Mouse (Mus musculus) gastrocnemius, adult 8-10 months (tissue): ENCODE measurements around the gene Anapc16. TPM values are rescaled to one million over a fixed set of nuclear protein-coding genes. Genes with fewer than 3 reads are reported as not detected.
"Not testable (repeated sequence)": the region's sequence is repeated elsewhere in the genome, so short reads cannot be mapped to it uniquely, and the experiment has no call there.

Experiments
- DNase-seq, 2 experiments: peaks; one replicate each; pipeline ENCODE4 v3.0.0; 2022; ENCODE audit warnings: low spot score in 2 of 2
- total RNA-seq, 4 experiments: library from RNA; stranded (reverse); gene quantifications; 2 replicates each; pipeline ENCODE4 v1.2.4; 2022

Anapc16 gene
- total RNA-seq, 4 experiments from 2014 or later: 39.3 to 51.5 (median 43.3) TPM

GRCm38 (mm10) chr10:60001663-60002062, 1.3 kb downstream of the Anapc16 start:
- not testable (repeated sequence) for DNase-seq

- DNase-seq: no peak
These were observed 3.9 kb downstream of the Anapc16 start for GRCm38 (mm10) chr10:59999057-59999456.

GRCm38 (mm10) chr10:59997591-59997990, 5.3 kb downstream of the Anapc16 start:
- no peak for DNase-seq

GRCm38 (mm10) chr10:59995889-59996288, 7.0 kb downstream of the Anapc16 start:
- no peak for DNase-seq

GRCm38 (mm10) chr10:59993813-59994212, 9.1 kb downstream of the Anapc16 start:
- not testable (repeated sequence) for DNase-seq

GRCm38 (mm10) chr10:59992024-59992423, 10.9 kb downstream of the Anapc16 start:
- no peak for DNase-seq

DNA sequence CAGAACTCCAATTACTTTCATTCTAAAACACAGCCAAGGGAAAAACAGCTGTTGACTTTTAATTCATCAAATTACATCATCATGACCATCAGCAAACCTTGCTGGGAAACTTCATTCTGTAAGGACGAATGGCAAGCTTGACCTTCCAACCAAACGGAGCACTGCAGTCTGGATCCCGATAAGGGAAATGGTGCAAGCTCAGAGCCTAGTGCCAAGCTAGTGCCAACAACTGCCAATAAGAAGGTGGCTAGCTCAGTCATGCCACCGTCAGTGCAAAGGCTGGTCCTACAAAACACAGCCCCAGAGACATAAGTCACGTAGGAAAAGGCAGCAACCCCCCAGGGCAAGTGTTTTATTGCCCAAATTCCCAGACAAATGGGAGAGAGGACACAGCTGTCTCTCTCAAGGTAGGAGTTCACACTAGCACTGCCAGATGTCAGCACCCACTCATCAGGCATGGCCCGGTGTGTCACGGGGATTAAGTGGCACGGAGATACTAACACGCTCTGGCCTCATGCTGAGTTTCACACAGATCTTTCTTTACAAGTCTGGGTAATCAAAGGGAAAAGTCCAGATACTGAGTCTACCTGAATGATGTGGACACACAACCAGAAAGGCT, 11.6 kb downstream of the Anapc16 start:
- DNase-seq: no peak

GRCm38 (mm10) chr10:59990393-59990792, 12.5 kb downstream of the Anapc16 start:
- no peak for DNase-seq

- no peak for DNase-seq
These were observed 14.9 kb downstream of the Anapc16 start for GRCm38 (mm10) chr10:59988036-59988435.

- DNase-seq: no peak
These were observed 20.5 kb downstream of the Anapc16 start for GRCm38 (mm10) chr10:59982379-59982873.

- DNase-seq: no peak
These were observed 21.1 kb downstream of the Anapc16 start for GRCm38 (mm10) chr10:59981792-59982191.

DNA sequence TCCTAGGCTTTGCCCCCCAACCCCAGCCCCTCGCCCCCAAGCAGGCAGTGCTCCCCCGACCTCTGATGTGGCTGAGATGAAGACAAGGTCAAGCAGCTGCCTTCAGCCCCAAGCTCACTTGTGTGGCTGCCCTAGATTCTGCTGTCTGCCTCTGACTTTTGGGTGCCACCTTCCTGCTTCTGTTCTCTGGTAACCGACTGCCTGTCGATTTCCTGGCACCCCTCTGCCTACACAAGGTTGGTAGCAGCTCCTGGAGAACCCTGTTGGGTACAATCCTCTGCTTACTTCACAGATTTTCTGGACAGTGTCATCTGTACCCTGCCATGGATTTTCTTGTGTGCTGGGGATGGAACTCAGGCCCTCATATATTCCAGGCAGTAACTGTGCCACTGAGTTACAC, 21.6 kb downstream of the Anapc16 start:
- no peak for DNase-seq

DNA sequence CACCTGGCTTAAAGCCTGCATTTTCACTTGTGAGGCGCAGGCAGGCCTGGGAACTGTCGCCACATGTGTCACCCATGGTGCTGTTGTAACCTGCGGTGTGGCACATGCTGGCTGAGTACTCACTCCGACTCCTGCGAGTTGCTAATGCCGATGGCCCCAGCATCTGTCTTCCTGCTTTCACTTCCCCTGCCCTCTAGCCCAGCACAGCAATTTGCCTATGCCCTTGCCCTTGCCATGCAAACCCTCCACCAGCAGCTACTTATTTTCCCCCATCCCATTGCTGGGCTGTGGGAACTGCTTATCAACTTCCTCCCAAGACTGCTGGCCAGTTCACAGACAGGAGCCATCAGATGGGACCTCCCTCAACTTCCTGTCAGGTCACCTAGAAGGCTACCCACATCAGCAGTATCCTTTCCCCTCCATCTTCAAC, 22.1 kb downstream of the Anapc16 start:
- no peak for DNase-seq

GRCm38 (mm10) chr10:59978873-59979743, 23.8 kb downstream of the Anapc16 start:
- DNase-seq: peak; percentile 65 to 66

GRCm38 (mm10) chr10:59978401-59978800, 24.5 kb downstream of the Anapc16 start:
- no peak for DNase-seq

DNA sequence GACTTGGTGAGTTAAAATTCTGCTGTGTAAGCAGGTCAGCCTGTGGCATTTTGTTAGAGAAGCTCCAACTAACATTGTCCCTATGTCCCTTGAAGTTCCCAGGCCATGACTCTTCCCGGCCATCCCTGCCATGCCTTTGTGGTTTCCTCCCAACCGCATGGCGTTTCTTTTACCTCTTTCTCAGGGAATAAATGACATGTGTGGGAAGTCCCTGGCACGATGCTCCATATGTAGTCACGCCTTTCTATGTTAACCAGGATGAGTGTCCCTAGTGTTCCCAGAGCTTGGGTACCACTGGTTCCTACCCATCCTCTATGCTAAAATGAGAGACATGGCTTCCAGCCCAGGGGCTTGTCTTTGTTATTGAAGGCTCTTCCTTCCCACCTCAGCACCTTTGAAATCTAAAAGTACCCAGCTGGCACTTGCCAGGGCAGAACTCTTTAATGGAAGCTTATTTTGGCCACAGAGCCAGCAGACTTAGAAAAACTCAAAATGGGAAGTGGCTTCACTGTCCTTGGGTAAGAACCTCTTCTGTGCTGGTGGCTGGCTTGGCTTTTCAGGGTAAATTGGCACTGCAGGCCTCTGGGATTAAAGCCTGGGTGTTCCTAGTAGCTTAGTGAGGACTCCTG, 25.1 kb downstream of the Anapc16 start:
- no peak for DNase-seq

- DNase-seq: no peak
These were observed 25.8 kb downstream of the Anapc16 start for GRCm38 (mm10) chr10:59977141-59977540.

DNA sequence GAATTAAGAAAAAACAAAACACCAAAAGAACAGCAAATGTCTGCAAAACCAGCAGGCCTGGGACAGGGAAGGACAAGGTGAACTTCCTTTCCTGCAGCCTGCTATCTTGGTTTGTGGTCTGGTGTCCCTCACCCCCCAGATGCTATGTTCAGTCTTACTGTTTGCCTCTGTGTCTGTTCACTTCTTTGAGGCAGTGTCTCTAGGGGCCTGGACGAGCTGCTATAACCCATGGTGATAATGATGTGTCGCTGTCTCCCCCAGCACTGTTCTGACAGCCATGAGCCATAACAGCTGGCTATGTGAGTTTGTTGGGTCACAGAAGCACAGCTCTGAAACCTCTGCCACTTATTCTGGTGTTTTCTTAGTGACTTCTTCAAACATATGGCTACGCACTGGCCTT, 28.1 kb downstream of the Anapc16 start:
- DNase-seq: no peak

- DNase-seq: peak; percentile 58 to 63
These were observed 28.7 kb downstream of the Anapc16 start for GRCm38 (mm10) chr10:59974191-59974664.

- DNase-seq: no peak
These were observed 29.5 kb downstream of the Anapc16 start for GRCm38 (mm10) chr10:59973400-59973799.

DNA sequence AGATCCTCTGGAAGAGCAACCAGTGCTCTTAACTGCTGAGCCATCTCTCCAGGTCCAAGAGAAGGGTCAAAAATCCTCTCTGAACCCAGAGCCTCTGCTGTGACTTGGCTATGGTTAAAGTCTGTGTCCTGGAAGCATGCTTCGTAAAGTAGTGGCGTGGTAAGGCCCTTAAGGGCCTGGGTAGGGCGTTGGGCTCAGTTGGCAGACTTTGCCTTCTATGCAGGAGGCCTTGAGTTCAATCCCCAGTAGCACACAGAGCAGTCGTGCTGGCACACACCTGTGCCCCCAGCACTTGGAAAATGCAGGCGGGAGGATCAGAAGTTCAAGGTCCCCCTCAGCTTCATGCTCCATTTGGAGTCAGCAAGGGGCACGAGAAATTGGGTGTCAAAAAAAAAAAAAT, 29.9 kb downstream of the Anapc16 start:
- no peak for DNase-seq

GRCm38 (mm10) chr10:59972534-59972933, 30.4 kb downstream of the Anapc16 start:
- peak in 1 of 2 experiments; percentile 40 for DNase-seq
